ENCODE assay signal across 9 mouse cellular contexts in the genomic region with DNA sequence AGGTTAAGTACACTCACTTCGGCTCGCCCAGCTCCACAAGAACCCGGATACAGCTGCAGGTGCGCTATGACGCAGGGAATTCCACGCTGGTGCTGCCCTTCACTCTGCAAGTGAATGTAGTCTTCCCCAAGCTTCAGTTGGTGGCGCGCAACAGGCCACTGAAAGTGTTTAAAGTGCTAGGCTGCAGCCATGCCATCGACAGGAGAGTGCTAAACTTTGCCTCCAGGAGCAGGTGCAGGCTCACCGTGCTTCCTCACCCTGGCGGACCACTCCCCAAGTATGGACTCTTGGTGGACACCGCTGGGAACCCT. TPM values are rescaled to one million over a fixed set of nuclear protein-coding genes. Genes with fewer than 3 reads are reported as not detected.
DNase-seq lines count a peak whose midpoint lies in the region; ATAC-seq and TF ChIP-seq lines count a peak whose summit lies in the region.
"Had no signal": no experiment of that assay in that cellular context is flagged by ENCODE, and none has a peak within 500 bp of the region (broad histone marks: within the 10 kb centered on the region; RNA-seq: fewer than 3 reads in every experiment).

No protein-coding gene starts in this region.

- H3K4me2 ChIP-seq in lung, embryonic 14.5 days: peak overlapping the region; percentile 52
- H3K4me2 ChIP-seq in limb, embryonic 11.5 days (ENCODE audit: low read depth, severe bottlenecking): peak overlapping the region; percentile 48
- peak overlapping the region; percentile 29 for H3K4me2 ChIP-seq in stomach, embryonic 14.5 days (replicated peaks; ENCODE audit: low read depth, low read length)

- peak; percentile 6 for DNase-seq in lung, embryonic 14.5 days
- DNase-seq in lung, adult 18-20 months: no peak
- DNase-seq in forebrain, embryonic 10.5 days (ENCODE audit: extremely low spot score, low spot score): no peak
- no peak for DNase-seq in limb, embryonic 11.5 days (ENCODE audit: low spot score)
- DNase-seq in natural killer cell, adult 2 months (ENCODE audit: low spot score in 2 of 2): no peak
- DNase-seq in spleen, postnatal 14 days (ENCODE audit: low spot score in 2 of 2): no peak
- DNase-seq: kidney, adult 11 months had no signal

- H3K36me3 ChIP-seq in lung, embryonic 14.5 days (ENCODE audit: insufficient read depth): no peaks in the 10 kb centered on the region
- no peaks in the 10 kb centered on the region for H3K36me3 ChIP-seq in forebrain, embryonic 10.5 days (replicated peaks)
- H3K36me3 ChIP-seq in limb, embryonic 11.5 days (ENCODE audit: control insufficient read depth, insufficient read depth, low read length): no peaks in the 10 kb centered on the region
- no peaks in the 10 kb centered on the region for H3K36me3 ChIP-seq in stomach, embryonic 14.5 days (ENCODE audit: control insufficient read depth, insufficient read depth, low read length)

- H3K9ac ChIP-seq in lung, embryonic 14.5 days: no peak overlapping the region
- no peak overlapping the region for H3K9ac ChIP-seq in limb, embryonic 11.5 days (ENCODE audit: low read length)
- no peak overlapping the region for H3K9ac ChIP-seq in stomach, embryonic 14.5 days (replicated peaks; ENCODE audit: low read depth, low read length)

- peak overlapping the region; percentile 20; the same call in 1 of the 2 replicates for H3K4me3 ChIP-seq in lung, embryonic 14.5 days (ENCODE audit: low read depth, low read length)
- H3K4me3 ChIP-seq in forebrain, embryonic 10.5 days: peak overlapping the region; percentile 45
- peak overlapping the region; percentile 9; the same call in 1 of the 2 replicates for H3K4me3 ChIP-seq in limb, embryonic 11.5 days (ENCODE audit: low read depth, low read length)
- 0 out of 2 replicates have a peak overlapping the region, but pooled peaks have one; percentile 4 for H3K4me3 ChIP-seq in stomach, embryonic 14.5 days (ENCODE audit: low read depth, low read length)

- H3K27ac ChIP-seq in lung, embryonic 14.5 days (ENCODE audit: low read depth): no peak overlapping the region
- H3K27ac ChIP-seq in forebrain, embryonic 10.5 days: no peak overlapping the region
- H3K27ac ChIP-seq in limb, embryonic 11.5 days (replicated peaks; ENCODE audit: low read depth, low read length): no peak overlapping the region
- no peak overlapping the region for H3K27ac ChIP-seq in stomach, embryonic 14.5 days (ENCODE audit: low read length)
- H3K27ac ChIP-seq: macrophage had no signal

- no peaks in the 10 kb centered on the region for H3K9me3 ChIP-seq in lung, embryonic 14.5 days (ENCODE audit: low read depth, low read length)
- H3K9me3 ChIP-seq in forebrain, embryonic 10.5 days: no peaks in the 10 kb centered on the region
- no peaks in the 10 kb centered on the region for H3K9me3 ChIP-seq in limb, embryonic 11.5 days (ENCODE audit: control insufficient read depth, low read length)
- no peaks in the 10 kb centered on the region for H3K9me3 ChIP-seq in stomach, embryonic 14.5 days (ENCODE audit: control insufficient read depth, low read depth, low read length)

- no peaks in the 10 kb centered on the region for H3K4me1 ChIP-seq in lung, embryonic 14.5 days (ENCODE audit: insufficient read depth)
- peaks cover 21% of the 10 kb centered on the region for H3K4me1 ChIP-seq in forebrain, embryonic 10.5 days
- peaks cover 7% of the 10 kb centered on the region; the same call in 1 of the 2 replicates for H3K4me1 ChIP-seq in limb, embryonic 11.5 days (ENCODE audit: control insufficient read depth, insufficient read depth, low read length)
- peaks cover 6% of the 10 kb centered on the region; the same call in 1 of the 2 replicates for H3K4me1 ChIP-seq in stomach, embryonic 14.5 days (ENCODE audit: control insufficient read depth, insufficient read depth, low read length)

- WGBS in lung, embryonic 14.5 days: 3% methylated on average over 12 of the region's 12 CpGs
- WGBS in forebrain, embryonic 10.5 days: 7% methylated on average over 12 of the region's 12 CpGs
- 4% methylated on average over 12 of the region's 12 CpGs for WGBS in limb, embryonic 11.5 days
- 4% methylated on average over 12 of the region's 12 CpGs for WGBS in stomach, embryonic 14.5 days

- peaks cover 22% of the 10 kb centered on the region for H3K27me3 ChIP-seq in lung, embryonic 14.5 days (ENCODE audit: insufficient read depth, low read length)
- H3K27me3 ChIP-seq in forebrain, embryonic 10.5 days (ENCODE audit: poor library complexity, severe bottlenecking): peaks cover 38% of the 10 kb centered on the region
- peaks cover 17% of the 10 kb centered on the region for H3K27me3 ChIP-seq in limb, embryonic 11.5 days (ENCODE audit: control insufficient read depth, insufficient read depth, low read length)
- H3K27me3 ChIP-seq in stomach, embryonic 14.5 days (ENCODE audit: control insufficient read depth, insufficient read depth, low read length): peaks cover 14% of the 10 kb centered on the region; the same call in 1 of the 2 replicates

- ATAC-seq in lung, embryonic 14.5 days (ENCODE audit: insufficient read depth): no peak
- ATAC-seq in limb, embryonic 11.5 days (ENCODE audit: insufficient number of reproducible peaks, low FRiP score, low TSS enrichment, low read depth): no peak
- 0 out of 2 replicates have a peak, but pooled peaks have one; percentile 6 for ATAC-seq in stomach, embryonic 14.5 days (ENCODE audit: insufficient number of reproducible peaks, insufficient read depth, low FRiP score, low read depth)

- no peak for TF ChIP-seq CTCF in lung, embryonic 14.5 days (IDR thresholded peaks at IDR 0.05; ENCODE audit: low read depth)

RNA-seq across cellular contexts. Expression of a gene that starts 0.5 kb away (rescaled TPM):
- polyA plus RNA-seq in lung, embryonic 14.5 days (2014; fragmentation: Nextera tagmentation; extraction: Ambion mirVana): 0.11 and 0.41 TPM in 2 replicates
- polyA plus RNA-seq in forebrain, embryonic 10.5 days (2016; fragmentation: Nextera tagmentation; extraction: Ambion mirVana): not detected in 2 replicates
- 0.04 and 0.09 TPM in 2 replicates for polyA plus RNA-seq in limb, embryonic 11.5 days (2014; fragmentation: Nextera tagmentation; extraction: Ambion mirVana)
- 0.27 and 0.39 TPM in 2 replicates for polyA plus RNA-seq in stomach, embryonic 14.5 days (2014; fragmentation: Nextera tagmentation; extraction: Ambion mirVana)
- polyA plus RNA-seq: macrophage had no signal
